Comparison of ENCODE assay signal across 23 mouse cellular contexts in the genomic region with DNA sequence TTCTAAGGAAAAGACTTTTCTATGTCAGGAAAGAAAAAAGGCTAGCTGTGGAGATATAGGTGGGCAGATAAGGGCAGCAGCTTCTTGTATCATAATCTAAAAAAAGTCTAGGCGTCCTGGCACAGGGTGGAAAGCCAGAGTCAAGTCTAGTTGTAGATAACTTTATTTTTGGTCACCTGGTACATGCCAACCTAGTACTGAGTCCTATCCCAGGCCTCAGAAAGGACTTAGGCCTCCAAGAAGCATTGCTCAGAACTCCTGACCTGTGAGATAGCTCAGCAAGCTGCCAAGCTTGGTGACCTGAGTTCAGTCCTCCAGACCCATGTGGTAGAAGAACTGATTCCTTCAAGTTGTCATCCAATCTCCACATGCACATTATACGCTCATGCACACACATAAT.
DNase-seq lines count a peak whose midpoint lies in the region; ATAC-seq and TF ChIP-seq lines count a peak whose summit lies in the region.
"Had no signal": no experiment of that assay in that cellular context is flagged by ENCODE, and none has a peak within 500 bp of the region (broad histone marks: within the 10 kb centered on the region; RNA-seq: fewer than 3 reads in every experiment).

No protein-coding gene starts in this region.

- TF ChIP-seq CTCF in heart, postnatal 0 days (IDR thresholded peaks at IDR 0.05; ENCODE audit: low read depth): no peak
- TF ChIP-seq CTCF in thymus, adult 2 months (IDR thresholded peaks at IDR 0.05; ENCODE audit: borderline replicate concordance, control insufficient read depth, extremely low read depth, insufficient read depth, low read length, poor library complexity): no peak

- H3K4me3 ChIP-seq in heart, postnatal 0 days (ENCODE audit: low read depth, low read length): no peak overlapping the region
- no peak overlapping the region for H3K4me3 ChIP-seq in heart, embryonic 10.5 days
- no peak overlapping the region for H3K4me3 ChIP-seq in thymus, adult 2 months (ENCODE audit: control insufficient read depth, insufficient read depth, low read length)
- H3K4me3 ChIP-seq: embryonic facial prominence, embryonic 12.5 days; embryonic facial prominence, embryonic 15.5 days; hindbrain, embryonic 12.5 days; hindbrain, embryonic 15.5 days had no signal

- H3K36me3 ChIP-seq in heart, postnatal 0 days (replicated peaks; ENCODE audit: control insufficient read depth, insufficient read depth, low read length): no peaks in the 10 kb centered on the region
- H3K36me3 ChIP-seq in heart, embryonic 10.5 days: no peaks in the 10 kb centered on the region
- H3K36me3 ChIP-seq in thymus, adult 2 months (ENCODE audit: control insufficient read depth, insufficient read depth, low read length): no peaks in the 10 kb centered on the region
- H3K36me3 ChIP-seq: embryonic facial prominence, embryonic 12.5 days; embryonic facial prominence, embryonic 15.5 days; hindbrain, embryonic 12.5 days; hindbrain, embryonic 15.5 days had no signal

- H3K4me1 ChIP-seq in heart, postnatal 0 days (ENCODE audit: control insufficient read depth, insufficient read depth): peaks cover 17% of the 10 kb centered on the region; the same call in 1 of the 2 replicates
- no peaks in the 10 kb centered on the region for H3K4me1 ChIP-seq in heart, embryonic 10.5 days
- no peaks in the 10 kb centered on the region for H3K4me1 ChIP-seq in thymus, adult 2 months (replicated peaks; ENCODE audit: control insufficient read depth, insufficient read depth, low read length)
- H3K4me1 ChIP-seq: embryonic facial prominence, embryonic 12.5 days; embryonic facial prominence, embryonic 15.5 days; hindbrain, embryonic 12.5 days; hindbrain, embryonic 15.5 days had no signal

- H3K27me3 ChIP-seq in heart, postnatal 0 days (ENCODE audit: control insufficient read depth, insufficient read depth, low read length): no peaks in the 10 kb centered on the region
- no peaks in the 10 kb centered on the region for H3K27me3 ChIP-seq in heart, embryonic 10.5 days (ENCODE audit: insufficient read depth, poor library complexity, severe bottlenecking)
- H3K27me3 ChIP-seq in thymus, adult 2 months (ENCODE audit: control insufficient read depth, insufficient read depth, low read length): no peaks in the 10 kb centered on the region
- H3K27me3 ChIP-seq: embryonic facial prominence, embryonic 12.5 days; embryonic facial prominence, embryonic 15.5 days; hindbrain, embryonic 12.5 days; hindbrain, embryonic 15.5 days; Patski had no signal

- H3K9me3 ChIP-seq in heart, postnatal 0 days (replicated peaks; ENCODE audit: control insufficient read depth, low read length): no peaks in the 10 kb centered on the region
- H3K9me3 ChIP-seq in heart, embryonic 10.5 days: no peaks in the 10 kb centered on the region
- H3K9me3 ChIP-seq: embryonic facial prominence, embryonic 12.5 days; embryonic facial prominence, embryonic 15.5 days; hindbrain, embryonic 12.5 days; hindbrain, embryonic 15.5 days had no signal

- no peak overlapping the region for H3K9ac ChIP-seq in heart, postnatal 0 days (replicated peaks; ENCODE audit: low read depth, low read length)
- H3K9ac ChIP-seq: embryonic facial prominence, embryonic 12.5 days; embryonic facial prominence, embryonic 15.5 days; hindbrain, embryonic 12.5 days; hindbrain, embryonic 15.5 days had no signal

- peak; percentile 2 for DNase-seq in gastrocnemius, adult 18-20 months (ENCODE audit: low spot score)
- no peak for DNase-seq in gastrocnemius, postnatal 10 days
- DNase-seq in heart, adult 18-20 months: peak; percentile 22 to 55
- no peak for DNase-seq in heart, postnatal 14 days
- no peak for DNase-seq in heart, postnatal 0 days (ENCODE audit: low spot score)
- DNase-seq in heart, embryonic 10.5 days (ENCODE audit: low spot score): no peak
- DNase-seq in thymus, adult 2 months: no peak
- DNase-seq: adrenal gland, adult 2 months; adrenal gland, postnatal 14 days; cerebellum, adult 11 months; cerebellum, adult 2 months; cerebellum, adult 9-11 months; cerebellum, postnatal 25 days; gastrocnemius, postnatal 36 days; kidney, adult 2 months had no signal

- TF ChIP-seq POLR2A in thymus, adult 2 months (IDR thresholded peaks at IDR 0.05; ENCODE audit: control insufficient read depth, extremely low read depth, insufficient read depth, low read length, poor library complexity): no peak

- 42% methylated on average over 2 of the region's 2 CpGs for whole genome bisulfite sequencing in heart, postnatal 0 days
- WGBS in heart, embryonic 10.5 days: 64% methylated on average over 2 of the region's 2 CpGs
- whole genome bisulfite sequencing in thymus, adult 2 months: 94% methylated on average over 2 of the region's 2 CpGs

- intact Hi-C loops in heart, postnatal 14 days (cut with DNase I): no loop called here

- 0 out of 2 replicates have a peak overlapping the region, but pooled peaks have one; percentile 7 for H3K27ac ChIP-seq in heart, postnatal 0 days (ENCODE audit: low read depth)
- H3K27ac ChIP-seq in heart, embryonic 10.5 days: no peak overlapping the region
- no peak overlapping the region for H3K27ac ChIP-seq in thymus, adult 2 months (ENCODE audit: control insufficient read depth, insufficient read depth, low read length)
- H3K27ac ChIP-seq: embryonic facial prominence, embryonic 12.5 days; embryonic facial prominence, embryonic 15.5 days; hindbrain, embryonic 12.5 days; hindbrain, embryonic 15.5 days had no signal

- ATAC-seq in heart, postnatal 0 days (ENCODE audit: insufficient read depth, low read depth): no peak
- peak; percentile 67 for ATAC-seq in megakaryocyte-erythroid progenitor cell, adult 5-6 weeks (replicated peaks; ENCODE audit: low FRiP score, low TSS enrichment, poor library complexity, severe bottlenecking)
- ATAC-seq: forebrain, embryonic 14.5 days; intestine, postnatal 0 days; Patski had no signal

- TF ChIP-seq EP300 in heart, postnatal 0 days (IDR thresholded peaks at IDR 0.05; ENCODE audit: low read depth): no peak

- no peak overlapping the region for H3K4me2 ChIP-seq in heart, postnatal 0 days (ENCODE audit: low read depth, low read length)
- H3K4me2 ChIP-seq: embryonic facial prominence, embryonic 12.5 days; embryonic facial prominence, embryonic 15.5 days; hindbrain, embryonic 12.5 days; hindbrain, embryonic 15.5 days had no signal

Comparison
In these comparisons a context has a peak if more than half of its experiments do, and no peak if none do; other contexts are left out.
1. DNase-seq: peak in gastrocnemius, adult 18-20 months (single experiment) and heart, adult 18-20 months (2 of 2); none in gastrocnemius, postnatal 10 days (single experiment), heart, postnatal 14 days (0 of 2), heart, postnatal 0 days (single experiment), heart, embryonic 10.5 days (single experiment) and thymus, adult 2 months (single experiment).